ENCODE assay signal across 10 mouse cellular contexts in the genomic region with DNA sequence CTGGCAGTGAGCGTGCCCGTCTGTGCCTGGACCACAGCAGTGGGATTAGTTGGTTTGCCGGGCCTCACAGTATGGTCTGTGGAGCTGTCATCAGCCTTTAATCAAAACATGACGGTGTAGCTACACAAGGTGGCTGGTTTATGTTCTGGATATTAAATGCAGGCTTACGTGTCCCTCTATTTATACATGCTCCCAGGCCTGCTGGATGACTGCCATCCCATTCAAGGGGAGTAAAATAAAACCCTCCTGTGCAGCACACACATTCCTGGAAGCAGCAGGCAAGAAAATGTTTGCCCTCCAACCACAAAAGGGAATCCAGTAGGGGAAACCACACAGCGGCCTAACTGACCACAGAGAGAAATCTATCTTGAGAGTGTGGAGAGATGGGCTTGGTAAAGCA. TPM values are rescaled to one million over a fixed set of nuclear protein-coding genes. Genes with fewer than 3 reads are reported as not detected.
DNase-seq lines count a peak whose midpoint lies in the region; ATAC-seq and TF ChIP-seq lines count a peak whose summit lies in the region.
"Had no signal": no experiment of that assay in that cellular context is flagged by ENCODE, and none has a peak within 500 bp of the region (broad histone marks: within the 10 kb centered on the region; RNA-seq: fewer than 3 reads in every experiment).

No protein-coding gene starts in this region.

- H3K4me1 ChIP-seq in intestine, embryonic 14.5 days (replicated peaks; ENCODE audit: control insufficient read depth, insufficient read depth, low read length) = peaks cover 13% of the 10 kb centered on the region; the same call in 1 of the 2 replicates
- 0 out of 2 replicates have a peak, but pooled peaks cover 3% of the 10 kb centered on the region for H3K4me1 ChIP-seq in intestine, postnatal 0 days (replicated peaks; ENCODE audit: control insufficient read depth, insufficient read depth, low read length)
- H3K4me1 ChIP-seq in embryonic facial prominence, embryonic 12.5 days = peaks cover 11% of the 10 kb centered on the region; the same call in 1 of the 2 replicates
- no peaks in the 10 kb centered on the region for H3K4me1 ChIP-seq in stomach, embryonic 15.5 days

- H3K4me2 ChIP-seq in intestine, embryonic 14.5 days (ENCODE audit: low read length) = no peak overlapping the region
- H3K4me2 ChIP-seq in intestine, postnatal 0 days (replicated peaks; ENCODE audit: low read depth) = no peak overlapping the region
- H3K4me2 ChIP-seq in embryonic facial prominence, embryonic 12.5 days (replicated peaks) = no peak overlapping the region
- H3K4me2 ChIP-seq in stomach, embryonic 15.5 days = no peak overlapping the region

- DNase-seq in intestine, embryonic 14.5 days (ENCODE audit: low spot score) = no peak
- peak; percentile 74 for DNase-seq in heart, postnatal 4 days
- DNase-seq in kidney, postnatal 14 days = no peak
- DNase-seq in thymus, postnatal 10 days (ENCODE audit: low spot score in 2 of 2) = no peak
- DNase-seq: cerebellum, adult 2 months; gastrocnemius, postnatal 25 days; liver, postnatal 0 days had no signal

- no peak overlapping the region for H3K4me3 ChIP-seq in intestine, embryonic 14.5 days (ENCODE audit: low read depth, low read length)
- no peak overlapping the region for H3K4me3 ChIP-seq in intestine, postnatal 0 days (ENCODE audit: low read depth, low read length)
- H3K4me3 ChIP-seq in embryonic facial prominence, embryonic 12.5 days = no peak overlapping the region
- H3K4me3 ChIP-seq in stomach, embryonic 15.5 days (replicated peaks) = no peak overlapping the region

- H3K9me3 ChIP-seq in intestine, embryonic 14.5 days (ENCODE audit: control insufficient read depth, low read length) = no peaks in the 10 kb centered on the region
- H3K9me3 ChIP-seq in intestine, postnatal 0 days (ENCODE audit: control insufficient read depth) = no peaks in the 10 kb centered on the region
- no peaks in the 10 kb centered on the region for H3K9me3 ChIP-seq in embryonic facial prominence, embryonic 12.5 days
- H3K9me3 ChIP-seq in stomach, embryonic 15.5 days = no peaks in the 10 kb centered on the region

- 36% methylated on average over 6 of the region's 6 CpGs for WGBS in intestine, embryonic 14.5 days
- 74% methylated on average over 6 of the region's 6 CpGs for WGBS in intestine, postnatal 0 days
- WGBS in embryonic facial prominence, embryonic 12.5 days = 31% methylated on average over 6 of the region's 6 CpGs
- WGBS in stomach, embryonic 15.5 days = 58% methylated on average over 6 of the region's 6 CpGs

- no peaks in the 10 kb centered on the region for H3K36me3 ChIP-seq in intestine, embryonic 14.5 days (ENCODE audit: control insufficient read depth, insufficient read depth, low read length)
- no peaks in the 10 kb centered on the region for H3K36me3 ChIP-seq in intestine, postnatal 0 days (ENCODE audit: control insufficient read depth, insufficient read depth)
- no peaks in the 10 kb centered on the region for H3K36me3 ChIP-seq in embryonic facial prominence, embryonic 12.5 days
- H3K36me3 ChIP-seq in stomach, embryonic 15.5 days = no peaks in the 10 kb centered on the region

- 0 out of 2 replicates have a peak, but pooled peaks have one; percentile 27 for ATAC-seq in intestine, embryonic 14.5 days (replicated peaks; ENCODE audit: low FRiP score, low TSS enrichment, low read depth)
- no peak for ATAC-seq in intestine, postnatal 0 days
- ATAC-seq in embryonic facial prominence, embryonic 12.5 days (ENCODE audit: insufficient number of reproducible peaks, insufficient read depth, low FRiP score, low TSS enrichment) = peak; percentile 47; the same call in 1 of the 2 replicates
- ATAC-seq in stomach, embryonic 15.5 days (ENCODE audit: insufficient read depth, low FRiP score, low read depth) = no peak; the same call in 1 of the 2 replicates
- ATAC-seq: liver, postnatal 0 days had no signal

- no peak for TF ChIP-seq CTCF in intestine, postnatal 0 days (IDR thresholded peaks at IDR 0.05; ENCODE audit: low read depth)

- H3K27me3 ChIP-seq in intestine, embryonic 14.5 days (replicated peaks; ENCODE audit: control insufficient read depth, insufficient read depth, low read length) = no peaks in the 10 kb centered on the region
- no peaks in the 10 kb centered on the region for H3K27me3 ChIP-seq in intestine, postnatal 0 days (replicated peaks; ENCODE audit: control insufficient read depth, insufficient read depth, low read length)
- no peaks in the 10 kb centered on the region for H3K27me3 ChIP-seq in embryonic facial prominence, embryonic 12.5 days
- H3K27me3 ChIP-seq in stomach, embryonic 15.5 days (replicated peaks) = no peaks in the 10 kb centered on the region

- H3K27ac ChIP-seq in intestine, embryonic 14.5 days (ENCODE audit: low read depth) = peak overlapping the region; percentile 51
- H3K27ac ChIP-seq in intestine, postnatal 0 days (ENCODE audit: low read depth, low read length) = no peak overlapping the region
- H3K27ac ChIP-seq in embryonic facial prominence, embryonic 12.5 days = 0 out of 2 replicates have a peak overlapping the region, but pooled peaks have one; percentile 50
- peak overlapping the region; percentile 41; the same call in 1 of the 2 replicates for H3K27ac ChIP-seq in stomach, embryonic 15.5 days

- no peak overlapping the region for H3K9ac ChIP-seq in intestine, embryonic 14.5 days (ENCODE audit: low read length)
- no peak overlapping the region for H3K9ac ChIP-seq in intestine, postnatal 0 days (ENCODE audit: low read depth, low read length)
- no peak overlapping the region for H3K9ac ChIP-seq in embryonic facial prominence, embryonic 12.5 days
- no peak overlapping the region for H3K9ac ChIP-seq in stomach, embryonic 15.5 days
- H3K9ac ChIP-seq: liver, postnatal 0 days had no signal

RNA-seq across cellular contexts. Expression of gene Adamts8, which starts 43.4 kb away (rescaled TPM):
- 14.6 and 16.3 TPM in 2 replicates for polyA plus RNA-seq in intestine, embryonic 14.5 days (2014; fragmentation: Nextera tagmentation; extraction: Ambion mirVana)
- 4.1 and 4.7 TPM in 2 replicates for polyA plus RNA-seq in intestine, postnatal 0 days (2015; fragmentation: Nextera tagmentation; extraction: Ambion mirVana)
- 2.0 and 2.5 TPM in 2 replicates for polyA plus RNA-seq in embryonic facial prominence, embryonic 12.5 days (2016; fragmentation: Nextera tagmentation; extraction: Ambion mirVana)
- total RNA-seq in heart, postnatal 4 days (2021) = 10 to 100 TPM; 34.3 to 35.1 TPM
- 9.6 and 10.5 TPM in 2 replicates for polyA plus RNA-seq in stomach, embryonic 15.5 days (2015; fragmentation: Nextera tagmentation; extraction: Ambion mirVana)

RNA-seq across cellular contexts. Expression of gene Zbtb44, which starts 44.7 kb away (rescaled TPM):
- polyA plus RNA-seq in intestine, embryonic 14.5 days (2014; fragmentation: Nextera tagmentation; extraction: Ambion mirVana) = 8.5 and 10.2 TPM in 2 replicates
- polyA plus RNA-seq in intestine, postnatal 0 days (2015; fragmentation: Nextera tagmentation; extraction: Ambion mirVana) = 5.4 and 6.7 TPM in 2 replicates
- 7.7 and 9.7 TPM in 2 replicates for polyA plus RNA-seq in embryonic facial prominence, embryonic 12.5 days (2016; fragmentation: Nextera tagmentation; extraction: Ambion mirVana)
- total RNA-seq in heart, postnatal 4 days (2021) = 10 to 100 TPM; 32.2 to 33.5 TPM
- polyA plus RNA-seq in stomach, embryonic 15.5 days (2015; fragmentation: Nextera tagmentation; extraction: Ambion mirVana) = 8.9 and 9.8 TPM in 2 replicates

Comparison
In these comparisons a context has a peak if more than half of its experiments do, and no peak if none do; other contexts are left out.
1. ATAC-seq: peak in intestine, embryonic 14.5 days (single experiment) and embryonic facial prominence, embryonic 12.5 days (single experiment); none in intestine, postnatal 0 days (single experiment) and stomach, embryonic 15.5 days (single experiment).